Mouse (Mus musculus) forebrain, embryonic 11.5 days (tissue): ENCODE measurements around the gene Ablim1. TPM values are rescaled to one million over a fixed set of nuclear protein-coding genes. Genes with fewer than 3 reads are reported as not detected.

Experiments
- ATAC-seq: fragments of 200-750 bp; cut with Nextera tagmentation; replicated peaks from 2 replicates; pipeline ENCODE4 v1.8.0; 2017; ENCODE audit warnings: moderate TSS enrichment; ENCODE audit not compliant: low FRiP score
- DNase-seq: peaks from one replicate; pipeline ENCODE4 v3.0.0-alpha.2; 2017; ENCODE audit warnings: low spot score
- H3K27ac ChIP-seq: fragments of 300-500 bp; sonication (generic); 2 replicates; pipeline ENCODE4 v1.5.1; 2014; ENCODE audit warnings: low read depth, low read length
- H3K27me3 ChIP-seq: fragments of 300-500 bp; sonication (generic); 2 replicates; pipeline ENCODE4 v1.6.1; 2014; ENCODE audit warnings: mild to moderate bottlenecking, low read length, mixed read lengths; ENCODE audit not compliant: control insufficient read depth, insufficient read depth
- H3K36me3 ChIP-seq: fragments of 300-500 bp; sonication (generic); 2 replicates; pipeline ENCODE4 v1.6.1; 2014; ENCODE audit warnings: mild to moderate bottlenecking, low read length, moderate library complexity, mixed read lengths; ENCODE audit not compliant: control insufficient read depth, insufficient read depth
- H3K4me1 ChIP-seq: fragments of 300-500 bp; sonication (generic); replicated peaks from 2 replicates; pipeline ENCODE4 v1.6.1; 2014; ENCODE audit warnings: low read length, mixed read lengths; ENCODE audit not compliant: control insufficient read depth, insufficient read depth
- H3K4me2 ChIP-seq: fragments of 300-500 bp; sonication (generic); 2 replicates; pipeline ENCODE4 v1.6.1; 2014; ENCODE audit warnings: low read depth, mild to moderate bottlenecking, low read length, moderate library complexity, mixed read lengths; ENCODE audit not compliant: severe bottlenecking
- H3K4me3 ChIP-seq: fragments of 300-500 bp; sonication (generic); 2 replicates; pipeline ENCODE4 v1.5.1; 2014; ENCODE audit warnings: low read depth, low read length
- H3K9ac ChIP-seq: fragments of 300-500 bp; sonication (generic); 2 replicates; pipeline ENCODE4 v1.6.1; 2014; ENCODE audit warnings: low read length
- H3K9me3 ChIP-seq: fragments of 300-500 bp; sonication (generic); 2 replicates; pipeline ENCODE4 v1.6.1; 2016; ENCODE audit warnings: low read length, mixed read lengths; ENCODE audit not compliant: control insufficient read depth
- WGBS: fragments of 180-500 bp; shearing (Covaris S2); extraction: QIAGEN DNeasy Blood & Tissue Kit; methylation state at CpG from one replicate; pipeline ENCODE4 v1.1.7; 2014; 5-methylcytosine and 5-hydroxymethylcytosine counted together
- polyA plus RNA-seq: library from polyadenylated mRNA; unstranded; fragments of >200 nt; fragmentation: Nextera tagmentation; extraction: Ambion mirVana; gene quantifications from 2 replicates; pipeline ENCODE4 v1.2.1, GENCODE M21; 2014

Gene Ablim1
- polyA plus RNA-seq, 1 experiment from 2014 or later: 17.0 TPM

DNA sequence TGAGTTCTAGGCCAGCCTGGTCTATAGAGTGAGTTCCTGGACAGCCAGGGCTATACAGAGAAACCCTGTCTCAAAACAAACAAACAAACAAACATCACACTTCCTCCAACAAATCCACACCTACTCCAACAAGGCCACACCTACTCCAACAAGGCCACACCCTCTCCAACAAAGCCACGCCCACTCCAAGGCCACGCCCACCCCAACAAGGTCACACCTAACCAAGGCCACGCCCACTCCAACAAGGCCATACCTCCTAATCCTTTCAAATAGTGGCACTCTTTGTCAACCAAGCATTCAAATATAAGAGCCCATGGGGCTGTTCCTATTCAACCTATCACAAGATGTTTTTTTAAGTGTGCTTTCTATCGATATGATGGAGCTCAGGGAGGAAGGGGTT, 288.2 kb downstream of the Ablim1 start:
- Histone ChIP-seq H3K36me3 (no peaks in the 10 kb centered on the region), H3K27ac (no peak overlapping the region), H3K4me2 (no peak overlapping the region), H3K4me1 (0 out of 2 replicates have a peak, but pooled peaks cover 2% of the 10 kb centered on the region), H3K4me3 (no peak overlapping the region), H3K27me3 (no peaks in the 10 kb centered on the region), H3K9ac (no peak overlapping the region), H3K9me3 (no peaks in the 10 kb centered on the region)
- WGBS: 64% methylated on average over 4 of the region's 4 CpGs
- DNase-seq (no peak), ATAC-seq (no peak)

- Histone ChIP-seq H3K4me3 (no peak overlapping the region), H3K4me2 (no peak overlapping the region), H3K9me3 (no peaks in the 10 kb centered on the region), H3K36me3 (no peaks in the 10 kb centered on the region), H3K4me1 (0 out of 2 replicates have a peak, but pooled peaks cover 3% of the 10 kb centered on the region), H3K27me3 (no peaks in the 10 kb centered on the region), H3K9ac (no peak overlapping the region), H3K27ac (no peak overlapping the region)
- 85% methylated on average over 8 of the region's 8 CpGs for WGBS
- no peak for ATAC-seq
- DNase-seq: no peak
Observed at GRCm38 (mm10) chr19:57017785-57018179, 296.9 kb downstream of the Ablim1 start.

DNA sequence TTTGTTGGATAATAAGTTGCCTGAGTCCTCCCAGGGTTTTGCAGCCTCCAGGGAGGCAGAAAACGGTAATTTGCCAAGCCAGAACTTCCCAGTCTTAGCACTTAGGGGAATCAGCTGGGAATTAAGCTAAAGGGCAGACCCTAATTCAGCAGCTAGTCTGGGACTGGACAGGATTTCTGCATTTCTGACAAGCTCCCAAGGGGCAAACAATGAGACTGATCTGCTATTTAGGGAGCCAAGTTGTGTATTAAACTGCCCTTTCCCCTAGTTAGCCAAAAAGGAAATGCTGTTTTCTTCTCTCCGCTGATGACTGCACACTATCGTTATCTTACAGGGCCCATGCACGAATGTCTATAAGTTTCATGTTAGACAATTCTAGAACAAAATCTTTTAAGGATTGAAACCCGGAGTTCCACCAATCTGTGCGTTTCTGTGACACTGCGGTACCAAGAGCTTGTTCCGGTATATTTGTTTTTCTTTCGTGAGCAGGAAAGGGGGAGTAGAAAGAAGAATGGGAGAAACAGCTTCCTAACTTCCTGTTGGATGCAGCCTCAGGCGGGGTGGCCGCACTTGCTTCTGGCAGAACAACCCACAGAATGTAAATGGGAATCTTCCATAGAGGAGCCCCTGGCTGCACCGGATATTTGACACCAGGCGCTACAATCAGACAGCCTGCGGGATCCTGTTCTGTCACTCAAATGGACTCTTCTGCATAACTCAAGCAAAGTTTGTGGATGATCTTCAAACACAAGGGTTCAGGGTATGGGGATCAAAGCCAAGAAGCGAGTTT, 297.5 kb downstream of the Ablim1 start:
- WGBS: 63% methylated on average over 15 of the region's 15 CpGs
- H3K27ac ChIP-seq: no peak overlapping the region

GRCm38 (mm10) chr19:57014808-57015207, 299.9 kb downstream of the Ablim1 start:
- H3K36me3 ChIP-seq: no peaks in the 10 kb centered on the region
- no peak overlapping the region for H3K27ac ChIP-seq
- H3K9ac ChIP-seq: no peak overlapping the region
- no peak overlapping the region for H3K4me3 ChIP-seq
- no peak overlapping the region for H3K4me2 ChIP-seq
- H3K9me3 ChIP-seq: no peaks in the 10 kb centered on the region
- no peaks in the 10 kb centered on the region for H3K27me3 ChIP-seq
- WGBS: 90% methylated on average over 3 of the region's 3 CpGs
- no peak for ATAC-seq
- 0 out of 2 replicates have a peak, but pooled peaks cover 3% of the 10 kb centered on the region for H3K4me1 ChIP-seq
- DNase-seq: no peak

More for the DNA sequence above, 297.5 kb downstream of the Ablim1 start:
- no peak overlapping the region for H3K4me3 ChIP-seq
- H3K4me1 ChIP-seq: 0 out of 2 replicates have a peak, but pooled peaks cover 3% of the 10 kb centered on the region
- no peak overlapping the region for H3K9ac ChIP-seq
- no peaks in the 10 kb centered on the region for H3K9me3 ChIP-seq
- H3K27me3 ChIP-seq: no peaks in the 10 kb centered on the region
- no peak overlapping the region for H3K4me2 ChIP-seq
- ATAC-seq: no peak
- H3K36me3 ChIP-seq: no peaks in the 10 kb centered on the region
- no peak for DNase-seq

DNA sequence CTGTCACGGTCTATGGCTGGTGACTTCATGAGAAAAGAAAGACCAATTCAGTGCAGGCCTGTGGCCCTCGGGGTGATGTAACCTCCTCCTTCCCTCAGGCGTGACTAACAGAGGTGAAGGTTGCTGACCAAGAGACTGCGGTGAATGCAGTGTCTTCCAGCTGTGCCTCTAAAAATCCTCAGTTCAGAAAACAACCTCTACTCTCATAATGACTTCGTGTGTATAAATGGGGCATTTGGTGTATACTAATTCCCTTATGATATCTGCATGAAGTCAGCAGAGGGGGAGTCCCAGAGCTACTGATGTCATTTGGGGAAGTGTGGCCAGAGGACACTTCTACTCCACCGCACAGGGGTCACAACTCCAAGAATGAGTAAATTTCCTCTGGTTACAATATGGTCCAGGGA, 301.4 kb downstream of the Ablim1 start:
- H3K9me3 ChIP-seq: no peaks in the 10 kb centered on the region
- H3K27me3 ChIP-seq: peaks cover 7% of the 10 kb centered on the region
- DNase-seq: no peak
- H3K4me3 ChIP-seq: no peak overlapping the region
- H3K27ac ChIP-seq: no peak overlapping the region
- H3K4me2 ChIP-seq: no peak overlapping the region
- 42% methylated on average over 6 of the region's 6 CpGs for WGBS
- no peak for ATAC-seq
- no peaks in the 10 kb centered on the region for H3K36me3 ChIP-seq
- peaks cover 3% of the 10 kb centered on the region; the same call in 1 of the 2 replicates for H3K4me1 ChIP-seq
- no peak overlapping the region for H3K9ac ChIP-seq

DNA sequence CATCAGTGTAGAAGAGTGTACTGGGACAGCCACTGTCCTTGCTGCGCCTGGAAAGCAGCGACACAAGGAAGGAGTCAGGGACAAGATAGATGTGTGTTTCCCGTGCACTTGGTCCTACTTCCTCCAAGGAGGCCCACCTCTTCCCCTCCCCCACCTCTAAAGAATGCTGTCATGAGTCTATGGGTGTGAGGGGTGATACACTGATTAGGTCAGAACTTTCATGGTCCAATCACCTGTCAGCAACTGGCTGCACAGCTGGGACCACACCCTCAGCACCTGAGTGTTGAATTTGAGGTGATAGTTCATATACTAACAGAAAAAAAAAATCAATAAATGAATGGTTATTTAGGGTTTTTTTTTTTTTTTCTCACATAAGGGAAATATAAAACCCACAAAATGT, 302.7 kb downstream of the Ablim1 start:
- 81% methylated on average over 3 of the region's 3 CpGs for WGBS

GRCm38 (mm10) chr19:57010064-57010463, 304.7 kb downstream of the Ablim1 start:
- Histone ChIP-seq H3K4me2 (no peak overlapping the region), H3K27ac (no peak overlapping the region), H3K9ac (no peak overlapping the region), H3K9me3 (no peaks in the 10 kb centered on the region), H3K4me3 (no peak overlapping the region), H3K27me3 (peaks cover 23% of the 10 kb centered on the region), H3K36me3 (no peaks in the 10 kb centered on the region), H3K4me1 (peaks cover 2% of the 10 kb centered on the region)
- no peak for DNase-seq
- WGBS: 44% methylated on average over 4 of the region's 4 CpGs
- ATAC-seq: no peak

More for the DNA sequence above, 302.7 kb downstream of the Ablim1 start:
- Histone ChIP-seq H3K4me3 (no peak overlapping the region), H3K27ac (no peak overlapping the region), H3K36me3 (no peaks in the 10 kb centered on the region), H3K4me2 (no peak overlapping the region), H3K4me1 (peaks cover 2% of the 10 kb centered on the region), H3K9me3 (no peaks in the 10 kb centered on the region), H3K9ac (no peak overlapping the region), H3K27me3 (peaks cover 17% of the 10 kb centered on the region)
- ATAC-seq: no peak
- no peak for DNase-seq

- Histone ChIP-seq H3K36me3 (no peaks in the 10 kb centered on the region), H3K9ac (no peak overlapping the region), H3K9me3 (no peaks in the 10 kb centered on the region), H3K4me2 (no peak overlapping the region), H3K4me3 (no peak overlapping the region), H3K4me1 (peaks cover 2% of the 10 kb centered on the region), H3K27ac (no peak overlapping the region), H3K27me3 (peaks cover 23% of the 10 kb centered on the region)
- DNase-seq: no peak
- WGBS: 44% methylated on average over 4 of the region's 4 CpGs
- no peak for ATAC-seq
Observed at GRCm38 (mm10) chr19:57009653-57010052, 305.1 kb downstream of the Ablim1 start.
